Mouse (Mus musculus) hindbrain, embryonic 16.5 days (tissue): ENCODE measurements around the gene Glrb. TPM values are rescaled to one million over a fixed set of nuclear protein-coding genes. Genes with fewer than 3 reads are reported as not detected.

Source experiments
- polyA plus RNA-seq: library from polyadenylated mRNA; unstranded; fragments of >200 nt; fragmentation: Nextera tagmentation; extraction: Ambion mirVana; gene quantifications from 2 replicates; pipeline ENCODE4 v1.2.1, GENCODE M21; 2015

Gene Glrb
- polyA plus RNA-seq, 1 experiment from 2014 or later = 73.3 TPM

Other genes with a start within 250 kb of the Glrb start
- gene Gria2, start 110.8 kb downstream of the Glrb start, polyA plus RNA-seq = 186 and 187 TPM in 2 replicates
- 6.7 and 7.2 TPM in 2 replicates for gene Pdgfc, start 122.8 kb upstream of the Glrb start, polyA plus RNA-seq